Mouse (Mus musculus): ENCODE results near the gene Iqce. TPM values are rescaled to one million over a fixed set of nuclear protein-coding genes. Genes with fewer than 3 reads are reported as not detected.
"Not testable (repeated sequence)": the region's sequence is repeated elsewhere in the genome, so short reads cannot be mapped to it uniquely, and the experiment has no call there.

Gene Iqce
- polyA plus RNA-seq, 1 experiment from 2014 or later = 13.4 TPM

DNA sequence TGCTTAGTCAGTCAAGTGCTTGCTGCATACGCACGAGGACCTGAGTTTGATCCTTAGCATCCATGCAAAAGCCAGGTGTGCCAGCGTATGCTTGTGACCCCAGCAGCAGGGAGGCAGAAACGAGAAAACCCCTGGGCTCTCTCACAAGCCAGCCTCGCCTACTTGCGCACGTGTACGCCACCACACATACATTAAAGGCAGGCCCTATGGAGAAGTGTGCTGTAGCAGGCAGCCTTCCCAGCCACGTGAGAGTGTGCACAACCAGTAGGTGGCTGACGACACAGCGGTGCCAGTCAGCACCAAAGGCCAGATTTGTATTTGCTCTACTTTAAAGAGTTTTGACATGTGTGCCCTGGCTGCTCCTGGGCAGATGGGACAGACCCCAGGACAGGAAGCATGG, 26.5 kb downstream of the Iqce start:
- ATAC-seq = no peak
- 85% methylated on average over 11 of the region's 11 CpGs for WGBS
- H3K36me3 ChIP-seq (ENCODE audit: control insufficient read depth, insufficient read depth, low read length) = peaks cover 60% of the 10 kb centered on the region
- H3K4me2 ChIP-seq (ENCODE audit: low read length) = no peak overlapping the region
- no peak overlapping the region for H3K27ac ChIP-seq (ENCODE audit: low read depth, low read length)
- H3K4me3 ChIP-seq (ENCODE audit: low read depth, low read length) = no peak overlapping the region
- no peak overlapping the region for H3K9ac ChIP-seq (ENCODE audit: low read length)
- H3K4me1 ChIP-seq (ENCODE audit: control insufficient read depth, insufficient read depth, low read length) = no peaks in the 10 kb centered on the region
- no peaks in the 10 kb centered on the region for H3K9me3 ChIP-seq (replicated peaks; ENCODE audit: control insufficient read depth, low read length)
- no peaks in the 10 kb centered on the region for H3K27me3 ChIP-seq (replicated peaks; ENCODE audit: control insufficient read depth, insufficient read depth, low read length)
- DNase-seq (ENCODE audit: low spot score) = no peak

DNA sequence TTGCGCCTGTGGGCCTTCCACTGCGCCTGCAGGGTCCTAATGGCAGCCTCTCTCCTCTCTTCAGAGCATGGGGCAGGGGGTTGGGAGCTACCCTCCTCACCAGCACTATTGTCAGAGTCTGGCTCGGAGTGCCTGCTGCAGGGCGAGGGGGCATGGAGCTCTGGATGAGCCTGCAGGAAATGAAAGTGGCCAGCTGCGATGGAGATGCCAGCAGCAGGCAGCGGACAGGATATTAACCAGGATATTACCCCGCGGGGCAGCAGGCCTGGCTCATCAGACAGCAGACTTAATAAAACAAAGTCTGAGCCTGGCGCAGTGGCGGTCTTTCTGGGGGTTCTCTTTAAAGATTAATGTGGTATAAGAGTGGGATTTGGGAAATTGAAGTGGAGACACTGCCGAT, 27.1 kb downstream of the Iqce start:
- no peaks in the 10 kb centered on the region for H3K9me3 ChIP-seq (replicated peaks; ENCODE audit: control insufficient read depth, low read length)
- ATAC-seq = no peak
- no peak overlapping the region for H3K4me2 ChIP-seq (ENCODE audit: low read length)
- WGBS = 76% methylated on average over 11 of the region's 11 CpGs
- H3K4me1 ChIP-seq (ENCODE audit: control insufficient read depth, insufficient read depth, low read length) = no peaks in the 10 kb centered on the region
- peaks cover 60% of the 10 kb centered on the region for H3K36me3 ChIP-seq (ENCODE audit: control insufficient read depth, insufficient read depth, low read length)
- H3K9ac ChIP-seq (ENCODE audit: low read length) = no peak overlapping the region
- H3K27ac ChIP-seq (ENCODE audit: low read depth, low read length) = no peak overlapping the region
- no peak for DNase-seq (ENCODE audit: low spot score)
- H3K4me3 ChIP-seq (ENCODE audit: low read depth, low read length) = no peak overlapping the region
- H3K27me3 ChIP-seq (replicated peaks; ENCODE audit: control insufficient read depth, insufficient read depth, low read length) = no peaks in the 10 kb centered on the region

DNA sequence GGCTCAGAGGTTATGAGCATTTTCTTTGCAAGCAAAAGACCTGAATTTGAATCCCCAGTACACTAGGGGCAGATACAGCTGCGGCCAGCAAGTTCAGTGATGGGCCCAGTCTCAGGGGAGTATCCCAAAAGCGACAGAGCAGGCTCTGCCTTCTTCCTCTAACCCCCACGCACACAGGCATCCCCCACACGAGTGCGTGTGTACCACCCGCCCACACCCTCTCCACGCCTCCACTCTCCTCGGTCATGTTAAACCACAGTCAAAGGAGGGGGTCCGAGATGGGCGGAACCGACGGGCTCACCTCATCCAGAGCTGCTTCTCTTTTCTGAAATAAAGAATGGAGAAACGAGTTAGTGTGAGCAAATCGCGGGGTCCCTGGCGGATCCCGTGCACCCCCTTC, 28.1 kb downstream of the Iqce start:
- no peak overlapping the region for H3K4me2 ChIP-seq (ENCODE audit: low read length)
- H3K4me3 ChIP-seq (ENCODE audit: low read depth, low read length) = no peak overlapping the region
- H3K4me1 ChIP-seq (ENCODE audit: control insufficient read depth, insufficient read depth, low read length) = no peaks in the 10 kb centered on the region
- H3K9me3 ChIP-seq (replicated peaks; ENCODE audit: control insufficient read depth, low read length) = no peaks in the 10 kb centered on the region
- H3K27ac ChIP-seq (ENCODE audit: low read depth, low read length) = no peak overlapping the region
- 84% methylated on average over 17 of the region's 17 CpGs for WGBS
- H3K36me3 ChIP-seq (ENCODE audit: control insufficient read depth, insufficient read depth, low read length) = peaks cover 62% of the 10 kb centered on the region
- no peak for DNase-seq (ENCODE audit: low spot score)
- H3K9ac ChIP-seq (ENCODE audit: low read length) = no peak overlapping the region
- no peak for ATAC-seq
- H3K27me3 ChIP-seq (replicated peaks; ENCODE audit: control insufficient read depth, insufficient read depth, low read length) = no peaks in the 10 kb centered on the region

DNA sequence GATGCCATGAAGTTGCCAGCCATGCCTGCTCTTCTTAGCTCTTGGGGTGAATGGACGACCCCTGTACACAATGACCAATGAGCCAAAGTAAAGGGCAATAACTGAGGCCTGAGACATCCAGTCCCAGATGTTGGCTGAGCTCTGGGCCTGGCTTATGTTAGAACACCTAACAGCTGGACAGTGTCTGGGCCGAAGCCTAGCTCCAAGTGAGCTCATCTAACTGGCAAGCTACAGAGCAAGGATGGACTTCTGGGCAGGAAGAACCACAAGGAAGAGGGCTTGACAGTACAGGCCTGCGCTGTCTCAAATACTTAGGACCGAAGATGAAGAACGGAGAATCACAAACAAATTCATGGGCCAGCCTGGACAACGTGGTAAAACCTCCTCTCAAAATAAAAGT, 29.6 kb downstream of the Iqce start:
- DNase-seq (ENCODE audit: low spot score); H3K4me2 ChIP-seq (ENCODE audit: low read length); H3K4me1 ChIP-seq (ENCODE audit: control insufficient read depth, insufficient read depth, low read length); H3K27me3 ChIP-seq (replicated peaks; ENCODE audit: control insufficient read depth, insufficient read depth, low read length); H3K9me3 ChIP-seq (replicated peaks; ENCODE audit: control insufficient read depth, low read length); H3K4me3 ChIP-seq (ENCODE audit: low read depth, low read length); ATAC-seq; H3K9ac ChIP-seq (ENCODE audit: low read length); H3K27ac ChIP-seq (ENCODE audit: low read depth, low read length): not testable (repeated sequence)
- H3K36me3 ChIP-seq (ENCODE audit: control insufficient read depth, insufficient read depth, low read length) = peaks cover 57% of the 10 kb centered on the region
- WGBS = 95% methylated on average over 6 of the region's 6 CpGs

DNA sequence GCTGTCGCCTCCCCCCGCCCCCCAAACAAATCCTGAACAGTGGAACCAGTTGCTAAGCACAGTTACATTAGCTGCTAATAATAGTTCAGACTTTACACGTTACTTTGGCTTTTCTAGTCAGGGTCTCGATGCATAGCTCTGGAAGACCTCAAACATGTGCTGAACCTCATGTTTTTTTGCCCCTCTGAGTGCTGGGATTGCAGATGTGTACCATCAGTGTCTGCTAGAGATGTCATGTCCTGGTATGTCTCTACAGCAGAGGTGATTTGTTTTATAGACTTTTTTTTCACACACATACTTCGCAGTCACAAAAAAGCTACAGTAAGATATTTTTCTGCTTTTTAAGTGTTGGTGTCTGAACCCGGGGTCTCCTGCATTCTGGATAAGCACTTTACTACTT, 30.1 kb downstream of the Iqce start:
- H3K36me3 ChIP-seq (ENCODE audit: control insufficient read depth, insufficient read depth, low read length) = peaks cover 52% of the 10 kb centered on the region
- no peak overlapping the region for H3K4me2 ChIP-seq (ENCODE audit: low read length)
- H3K4me3 ChIP-seq (ENCODE audit: low read depth, low read length) = no peak overlapping the region
- no peak overlapping the region for H3K9ac ChIP-seq (ENCODE audit: low read length)
- no peak for DNase-seq (ENCODE audit: low spot score)
- no peak overlapping the region for H3K27ac ChIP-seq (ENCODE audit: low read depth, low read length)
- H3K27me3 ChIP-seq (replicated peaks; ENCODE audit: control insufficient read depth, insufficient read depth, low read length) = no peaks in the 10 kb centered on the region
- ATAC-seq = no peak
- H3K4me1 ChIP-seq (ENCODE audit: control insufficient read depth, insufficient read depth, low read length) = no peaks in the 10 kb centered on the region
- H3K9me3 ChIP-seq (replicated peaks; ENCODE audit: control insufficient read depth, low read length) = no peaks in the 10 kb centered on the region
- WGBS = 88% methylated on average over 6 of the region's 6 CpGs

DNA sequence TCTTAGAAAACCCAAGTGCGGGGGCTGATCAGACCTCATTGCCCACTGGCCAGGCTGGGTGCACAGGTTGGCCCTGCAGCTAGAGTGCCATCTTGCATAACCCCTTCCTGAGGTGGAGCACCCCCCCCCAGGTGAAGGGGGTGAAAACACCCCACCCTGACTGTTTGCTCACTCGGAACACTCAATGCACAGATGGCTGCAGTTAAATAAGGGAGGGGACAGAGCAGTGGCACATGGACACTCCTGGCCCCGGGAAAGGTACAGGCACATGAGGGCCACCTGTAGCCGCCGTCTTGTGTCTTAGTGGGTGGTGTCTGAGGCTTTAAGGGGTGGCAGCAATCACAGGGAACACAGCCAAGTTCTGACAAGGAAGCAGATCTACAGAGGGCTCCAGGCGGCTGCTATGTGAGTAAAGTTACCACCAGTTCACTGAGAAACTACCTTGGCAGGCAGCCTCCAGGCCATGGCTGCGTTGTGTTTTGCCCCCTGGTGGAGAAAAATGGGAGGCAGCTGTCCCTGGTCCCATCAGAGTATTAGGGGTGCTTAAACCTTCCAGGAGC, 38.5 kb downstream of the Iqce start:
- H3K27me3 ChIP-seq (replicated peaks; ENCODE audit: control insufficient read depth, insufficient read depth, low read length) = no peaks in the 10 kb centered on the region
- peak; percentile 83 for DNase-seq (ENCODE audit: low spot score)
- 40% methylated on average over 7 of the region's 7 CpGs for WGBS
- no peak overlapping the region for H3K4me2 ChIP-seq (ENCODE audit: low read length)
- peak overlapping the region; percentile 90; the same call in 1 of the 2 replicates for H3K27ac ChIP-seq (ENCODE audit: low read depth, low read length)
- peaks cover 41% of the 10 kb centered on the region for H3K4me1 ChIP-seq (ENCODE audit: control insufficient read depth, insufficient read depth, low read length)
- H3K9ac ChIP-seq (ENCODE audit: low read length) = no peak overlapping the region
- no peak for ATAC-seq
- no peak overlapping the region for H3K4me3 ChIP-seq (ENCODE audit: low read depth, low read length)
- no peaks in the 10 kb centered on the region for H3K9me3 ChIP-seq (replicated peaks; ENCODE audit: control insufficient read depth, low read length)
- peaks cover 10% of the 10 kb centered on the region for H3K36me3 ChIP-seq (ENCODE audit: control insufficient read depth, insufficient read depth, low read length)

DNA sequence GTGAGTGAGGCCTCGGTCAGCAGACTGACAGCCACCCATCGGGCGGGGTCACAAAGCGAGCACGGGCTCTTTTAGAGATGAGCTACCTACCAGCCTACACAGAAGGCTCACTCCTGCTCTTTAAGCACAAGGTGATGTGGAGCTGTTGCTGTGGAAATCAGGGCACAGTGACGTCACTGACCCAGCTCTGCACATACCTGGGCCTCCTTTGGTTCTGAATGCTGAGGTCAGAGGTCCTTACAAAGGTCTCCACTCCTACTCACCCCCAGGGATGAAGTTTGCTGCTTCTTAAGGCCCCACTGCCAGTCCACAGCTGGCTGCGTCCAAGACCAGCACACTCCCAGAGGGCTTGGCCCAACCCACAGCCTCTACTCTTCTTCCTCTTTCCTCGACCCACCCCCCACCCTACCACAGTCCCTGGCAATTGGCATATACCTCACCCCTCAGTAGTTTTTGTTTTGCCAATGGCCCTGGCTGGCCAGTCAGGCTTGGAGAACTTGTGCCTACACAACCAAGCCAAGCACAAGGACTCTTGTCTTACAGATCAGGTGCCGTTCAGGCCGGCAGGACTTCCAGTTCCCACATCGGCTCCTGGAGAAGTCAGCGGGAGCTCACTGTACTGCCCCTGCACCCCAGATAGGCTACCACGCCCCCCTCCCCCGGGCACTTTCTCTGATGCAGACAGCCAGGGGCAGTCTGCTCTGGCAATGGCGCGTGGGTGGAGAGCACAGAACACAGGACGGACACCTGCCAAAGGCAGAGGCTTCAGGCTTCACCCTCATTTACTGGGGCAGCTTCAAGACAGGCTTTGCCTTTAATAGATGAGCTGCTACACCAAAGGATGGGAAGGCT, 39.2 kb downstream of the Iqce start:
- Histone ChIP-seq H3K27ac (ENCODE audit: low read depth, low read length) (peak overlapping the region; percentile 90), H3K9ac (ENCODE audit: low read length) (peak overlapping the region; percentile 36; the same call in 1 of the 2 replicates), H3K4me2 (ENCODE audit: low read length) (no peak overlapping the region), H3K9me3 (replicated peaks; ENCODE audit: control insufficient read depth, low read length) (no peaks in the 10 kb centered on the region), H3K4me1 (ENCODE audit: control insufficient read depth, insufficient read depth, low read length) (peaks cover 41% of the 10 kb centered on the region), H3K36me3 (ENCODE audit: control insufficient read depth, insufficient read depth, low read length) (peaks cover 9% of the 10 kb centered on the region), H3K4me3 (ENCODE audit: low read depth, low read length) (no peak overlapping the region), H3K27me3 (replicated peaks; ENCODE audit: control insufficient read depth, insufficient read depth, low read length) (no peaks in the 10 kb centered on the region)
- no peak for ATAC-seq
- WGBS = 60% methylated on average over 17 of the region's 17 CpGs
- no peak for DNase-seq (ENCODE audit: low spot score)

DNA sequence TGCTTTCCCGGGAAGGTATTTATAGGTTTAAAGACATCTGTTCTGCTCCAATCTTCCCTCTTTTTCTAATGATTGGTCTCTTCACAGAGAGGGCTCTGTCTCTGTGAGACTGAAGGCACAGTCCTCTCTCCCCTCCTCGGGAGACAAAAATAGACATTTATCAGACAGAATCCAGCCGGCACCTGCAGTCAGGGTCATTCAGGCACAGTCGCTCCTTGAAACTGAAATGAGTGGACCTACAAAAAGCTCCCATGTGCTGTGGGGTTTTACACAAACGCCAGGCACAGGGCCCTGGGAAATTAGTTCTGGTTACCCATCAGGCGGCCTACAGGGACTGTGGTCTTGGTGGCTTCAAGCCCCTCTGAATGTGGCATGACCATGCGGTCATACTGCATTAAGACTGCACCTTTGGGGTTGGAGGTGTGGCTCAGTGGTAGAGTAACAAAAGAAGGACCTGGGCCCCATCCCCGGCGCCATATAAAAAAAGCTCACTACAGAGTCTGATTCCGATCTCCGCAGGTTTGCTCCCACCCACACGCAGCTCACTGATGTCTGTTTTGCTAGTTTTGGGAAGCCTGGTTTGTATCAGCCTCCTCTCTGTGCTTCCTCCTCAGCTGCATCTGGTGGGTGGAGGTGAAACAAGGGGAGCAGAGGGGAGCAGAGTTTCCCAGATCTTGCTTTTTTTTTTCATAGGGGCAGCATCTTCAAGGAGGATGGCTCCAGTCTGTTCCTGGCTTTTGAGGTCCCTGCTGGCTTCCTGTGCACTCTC, 40.1 kb downstream of the Iqce start:
- H3K4me1 ChIP-seq (ENCODE audit: control insufficient read depth, insufficient read depth, low read length) = peaks cover 41% of the 10 kb centered on the region
- no peak for DNase-seq (ENCODE audit: low spot score)
- H3K9me3 ChIP-seq (replicated peaks; ENCODE audit: control insufficient read depth, low read length) = no peaks in the 10 kb centered on the region

More for the DNA sequence above, 40.1 kb downstream of the Iqce start:
- WGBS = 40% methylated on average over 12 of the region's 12 CpGs
- H3K27ac ChIP-seq (ENCODE audit: low read depth, low read length) = peak overlapping the region; percentile 90
- H3K4me3 ChIP-seq (ENCODE audit: low read depth, low read length) = no peak overlapping the region
- peak overlapping the region; percentile 36; the same call in 1 of the 2 replicates for H3K9ac ChIP-seq (ENCODE audit: low read length)
- no peak overlapping the region for H3K4me2 ChIP-seq (ENCODE audit: low read length)
- H3K27me3 ChIP-seq (replicated peaks; ENCODE audit: control insufficient read depth, insufficient read depth, low read length) = no peaks in the 10 kb centered on the region
- ATAC-seq = no peak
- H3K36me3 ChIP-seq (ENCODE audit: control insufficient read depth, insufficient read depth, low read length) = peaks cover 9% of the 10 kb centered on the region
